Mouse (Mus musculus) erythroblast, embryonic 14.5 days (primary cell): ENCODE data around the gene Mum1.

ENCODE experiments used
- GATA1 ChIP-seq: IDR thresholded peaks from 2 replicates; pipeline ENCODE4 v1.6.1; 2012; ENCODE audit warnings: low read length, inconsistent platforms, mixed read lengths
- TAL1 ChIP-seq: IDR thresholded peaks from 3 replicates; pipeline ENCODE4 v1.6.1; 2012; ENCODE audit warnings: low read length, inconsistent platforms, mixed read lengths

DNA sequence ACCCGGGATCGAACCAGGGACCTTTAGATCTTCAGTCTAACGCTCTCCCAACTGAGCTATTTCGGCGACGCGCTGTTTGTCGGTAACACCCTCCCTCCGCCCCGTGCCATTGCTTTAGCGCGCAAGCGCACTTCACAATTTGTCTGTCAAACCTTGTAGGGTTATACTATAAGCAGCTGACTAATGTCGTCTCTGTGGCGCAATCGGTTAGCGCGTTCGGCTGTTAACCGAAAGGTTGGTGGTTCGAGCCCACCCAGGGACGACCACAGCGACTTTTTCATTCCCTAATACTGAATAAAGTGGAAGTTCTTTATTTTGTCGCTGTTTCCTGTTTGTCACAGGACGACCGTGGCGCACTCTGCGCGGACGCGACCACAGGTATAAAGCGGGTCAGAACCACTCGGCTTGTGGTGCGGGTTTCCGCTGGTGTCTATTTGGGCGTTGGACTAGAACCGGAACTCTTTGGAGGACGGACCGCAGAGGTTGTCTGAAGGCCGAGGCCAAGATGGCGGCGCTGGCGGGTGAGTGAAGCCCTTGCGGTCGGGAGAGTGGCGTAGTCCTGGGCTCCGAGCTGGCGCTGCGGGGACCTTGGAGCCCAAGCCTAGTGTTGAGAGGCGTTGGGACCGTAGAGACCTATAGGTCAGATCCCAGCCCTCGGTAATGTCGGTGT lies 22.9 kb downstream of the Mum1 start, which contains the start of gene Ndufs7:
- no peak for TF ChIP-seq TAL1
- TF ChIP-seq GATA1: no peak
